Mouse (Mus musculus) cerebellum, adult 8-10 months (tissue): ENCODE measurements around the gene Helz.

Experiments used
- DNase-seq: peaks from one replicate; pipeline ENCODE4 v3.0.0; 2022

The Helz gene

DNA sequence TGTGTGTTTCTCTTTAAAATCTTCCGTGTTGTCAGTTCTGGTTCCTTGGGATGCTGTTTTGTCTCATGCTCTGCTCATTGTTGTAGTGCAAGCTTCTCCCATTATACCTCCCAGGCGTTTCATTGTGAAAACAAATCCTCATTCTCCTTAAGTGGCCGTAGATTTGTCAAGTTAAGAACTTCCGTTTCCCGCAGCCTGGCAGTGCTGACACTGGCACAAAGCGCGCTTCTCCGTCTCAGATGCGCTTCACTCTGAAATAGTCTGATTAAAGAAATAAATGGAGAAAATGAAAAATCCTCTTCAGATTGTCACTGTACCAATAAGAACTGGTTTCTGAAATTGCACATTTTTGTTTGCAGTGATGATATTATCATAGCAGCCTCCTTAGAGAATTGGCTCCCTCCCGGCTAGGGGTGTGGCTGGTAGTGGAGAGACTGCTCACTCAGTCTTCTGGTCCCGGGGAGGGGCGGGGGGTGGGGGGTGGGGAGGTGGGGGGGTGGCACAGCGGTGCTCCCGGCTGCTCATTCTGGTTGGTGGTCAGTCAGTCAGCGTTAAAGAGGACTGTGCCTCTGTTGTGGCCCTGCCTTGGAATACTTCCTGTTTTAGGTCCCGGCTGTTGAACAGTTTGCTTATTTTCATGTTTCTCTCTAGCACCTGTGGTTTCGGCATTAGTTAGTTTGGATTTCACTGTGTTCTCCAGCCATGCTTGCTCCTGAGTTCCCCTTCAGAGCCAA, 128.6 kb downstream of the Helz start:
- DNase-seq = no peak

DNA sequence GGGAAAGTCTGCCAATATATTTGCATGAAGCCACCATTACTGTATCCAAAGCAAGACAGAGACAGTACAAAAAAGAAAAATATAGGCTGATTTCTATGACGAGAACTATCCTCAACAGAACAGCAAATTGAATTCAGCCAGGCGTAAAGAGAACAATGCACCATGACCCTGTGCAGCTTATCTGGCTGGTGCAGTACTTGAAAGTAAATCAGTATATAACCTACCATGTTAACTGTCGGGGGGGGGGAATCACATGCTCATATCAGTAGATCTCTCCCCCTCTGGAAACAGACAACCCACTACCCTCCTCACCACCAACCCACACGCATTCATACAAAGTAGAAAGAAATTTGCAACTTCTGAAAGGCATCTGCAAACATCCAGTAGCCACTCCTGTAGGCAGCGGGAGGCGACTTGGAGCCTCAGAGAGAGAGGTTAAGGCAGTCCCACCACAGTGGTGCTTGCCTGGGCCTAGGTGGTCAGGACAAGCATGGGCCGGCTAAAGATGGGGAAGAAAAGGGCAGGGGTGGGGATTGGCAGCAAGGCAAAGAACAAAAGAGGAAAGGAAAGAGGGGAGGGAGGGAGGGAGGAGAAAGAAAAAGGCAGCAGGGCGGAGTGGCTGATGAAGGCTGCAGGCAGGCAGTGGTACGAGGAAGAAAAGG, 135.1 kb downstream of the Helz start:
- no peak for DNase-seq

DNA sequence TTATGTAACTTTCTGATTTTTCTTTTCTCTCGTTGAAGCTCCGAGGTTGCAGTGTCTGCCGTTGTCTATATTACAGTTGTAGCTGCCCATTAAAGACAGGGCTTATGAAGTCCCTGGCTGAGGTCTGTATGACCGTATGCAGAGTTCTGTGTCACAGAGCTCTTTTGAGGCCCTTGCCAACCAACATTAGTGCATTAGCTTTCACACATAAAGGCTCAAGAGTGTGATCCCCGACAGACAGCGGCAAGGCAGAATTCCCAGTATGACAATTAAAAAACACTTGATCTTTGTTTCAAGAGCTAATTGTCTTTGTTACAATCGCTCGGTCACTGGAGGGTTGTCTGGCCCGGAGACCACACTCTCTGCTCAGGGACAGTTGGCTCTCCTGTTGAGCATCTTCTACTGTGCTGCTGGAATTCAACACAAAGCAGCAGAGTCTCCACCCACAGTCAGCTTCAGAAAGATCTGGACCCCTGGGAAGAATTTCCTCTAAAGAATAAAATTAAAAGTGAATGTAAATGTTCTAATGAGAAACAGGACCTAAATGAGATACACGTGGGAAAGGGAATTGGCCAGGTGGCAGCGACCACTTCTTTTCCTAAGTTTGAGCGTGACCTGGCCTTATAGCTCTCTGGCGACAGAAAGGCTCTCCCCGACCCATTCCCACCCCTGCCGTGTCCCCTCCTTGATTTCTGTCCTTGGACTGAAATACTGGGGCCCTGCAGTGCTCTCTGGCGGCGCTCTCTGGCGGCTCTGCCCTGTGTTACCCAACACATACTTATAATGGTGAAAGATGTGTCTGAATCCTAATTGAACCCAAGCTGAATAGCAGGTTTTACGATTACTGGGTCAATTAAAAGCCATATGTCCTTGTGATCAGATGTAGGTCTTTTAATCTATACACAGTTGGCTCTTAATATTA, 136.1 kb downstream of the Helz start:
- DNase-seq = no peak

DNA sequence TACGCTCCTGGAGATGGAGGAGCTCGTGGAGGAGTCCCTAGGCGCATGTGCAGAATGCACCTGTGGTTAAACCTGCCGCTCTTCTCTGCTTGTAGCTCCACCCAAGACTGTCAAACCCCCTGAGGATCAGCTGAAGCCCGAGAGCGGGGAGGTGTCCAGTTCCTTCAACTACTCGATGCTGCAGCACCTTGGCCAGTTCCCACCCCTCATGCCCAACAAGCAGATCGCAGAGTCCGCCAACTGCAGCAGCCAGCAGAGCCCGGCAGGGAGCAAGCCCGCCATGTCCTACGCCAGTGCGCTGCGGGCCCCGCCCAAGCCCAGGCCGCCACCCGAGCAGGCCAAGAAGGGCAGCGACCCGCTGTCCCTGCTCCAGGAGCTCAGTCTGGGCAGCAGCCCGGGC, 138.6 kb downstream of the Helz start:
- DNase-seq = no peak

DNA sequence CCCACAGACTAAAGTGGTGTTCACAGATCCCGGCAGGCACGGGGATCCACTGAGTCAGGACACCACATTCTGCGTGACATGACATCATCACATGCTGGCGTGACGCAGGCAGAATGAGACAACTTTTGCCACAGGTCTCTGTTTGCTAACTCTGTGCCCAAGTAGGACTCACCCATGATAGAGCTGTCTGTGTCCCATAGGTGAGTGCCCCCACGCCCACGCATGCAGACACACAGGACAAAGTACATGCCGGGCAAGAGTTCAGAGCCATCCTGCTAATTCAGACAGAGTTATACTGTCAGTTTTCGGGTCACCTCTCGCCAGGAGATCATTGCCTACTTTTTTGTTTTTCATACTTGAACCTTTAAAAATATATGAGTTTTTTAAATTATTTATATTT, 140.8 kb downstream of the Helz start:
- no peak for DNase-seq

DNA sequence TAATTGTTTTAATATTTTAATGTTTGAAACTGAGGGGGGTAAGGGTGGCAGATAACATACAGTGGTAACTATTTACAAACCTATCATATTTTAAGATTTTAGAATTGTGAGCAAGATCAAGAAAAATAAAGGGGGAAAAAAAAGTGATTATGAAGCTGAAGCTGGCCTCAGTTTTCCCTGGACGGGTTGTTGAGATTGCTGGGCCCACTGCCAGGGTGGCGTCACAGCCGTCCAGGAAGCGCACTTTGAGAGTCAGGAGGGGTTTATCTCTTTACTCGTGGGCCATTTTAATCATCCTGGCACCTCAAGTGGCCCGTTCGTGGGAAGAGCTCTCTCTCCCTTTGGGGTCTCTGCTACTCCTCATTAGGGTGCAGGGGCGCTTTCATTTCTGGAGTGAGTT, 143.8 kb downstream of the Helz start:
- no peak for DNase-seq

DNA sequence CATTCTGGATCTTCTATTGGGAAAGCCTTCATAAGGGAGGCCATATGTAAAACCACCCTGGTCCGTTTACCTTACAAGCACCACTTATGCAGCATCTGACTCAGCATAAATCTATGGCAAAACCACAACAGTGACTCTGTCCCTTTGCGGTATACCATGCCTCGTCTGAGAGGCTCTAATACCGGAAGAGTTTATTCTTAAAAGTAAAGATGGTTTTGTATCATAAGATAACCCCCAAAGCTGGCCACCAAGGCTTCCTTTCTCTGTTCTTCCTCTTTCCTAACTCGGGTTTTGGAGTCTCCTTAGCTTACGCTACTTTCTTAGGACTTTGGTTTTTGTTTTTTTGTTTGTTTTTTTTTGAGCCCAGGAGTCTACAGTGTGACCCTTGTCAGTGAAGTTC, 145.6 kb downstream of the Helz start:
- no peak for DNase-seq

DNA sequence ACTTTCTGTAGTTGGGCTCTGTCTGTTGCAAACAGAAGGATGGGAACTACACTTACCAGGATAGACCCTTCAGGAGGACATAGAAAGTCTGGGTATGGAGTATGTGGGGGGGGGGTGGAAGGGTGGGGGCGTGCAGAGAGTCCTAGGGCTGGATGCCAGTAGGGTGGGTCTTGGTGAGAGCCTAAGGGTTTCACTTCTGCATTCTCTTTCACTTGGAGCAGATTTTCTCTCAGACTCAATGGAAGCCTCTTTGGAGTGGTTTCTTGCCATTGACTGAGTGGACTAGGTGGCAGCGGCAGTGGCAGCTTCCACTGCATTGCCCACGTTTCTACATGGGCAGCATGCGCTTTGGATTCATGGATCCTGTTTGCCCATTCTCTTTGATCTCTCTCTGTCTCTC, 152.2 kb downstream of the Helz start:
- no peak for DNase-seq

DNA sequence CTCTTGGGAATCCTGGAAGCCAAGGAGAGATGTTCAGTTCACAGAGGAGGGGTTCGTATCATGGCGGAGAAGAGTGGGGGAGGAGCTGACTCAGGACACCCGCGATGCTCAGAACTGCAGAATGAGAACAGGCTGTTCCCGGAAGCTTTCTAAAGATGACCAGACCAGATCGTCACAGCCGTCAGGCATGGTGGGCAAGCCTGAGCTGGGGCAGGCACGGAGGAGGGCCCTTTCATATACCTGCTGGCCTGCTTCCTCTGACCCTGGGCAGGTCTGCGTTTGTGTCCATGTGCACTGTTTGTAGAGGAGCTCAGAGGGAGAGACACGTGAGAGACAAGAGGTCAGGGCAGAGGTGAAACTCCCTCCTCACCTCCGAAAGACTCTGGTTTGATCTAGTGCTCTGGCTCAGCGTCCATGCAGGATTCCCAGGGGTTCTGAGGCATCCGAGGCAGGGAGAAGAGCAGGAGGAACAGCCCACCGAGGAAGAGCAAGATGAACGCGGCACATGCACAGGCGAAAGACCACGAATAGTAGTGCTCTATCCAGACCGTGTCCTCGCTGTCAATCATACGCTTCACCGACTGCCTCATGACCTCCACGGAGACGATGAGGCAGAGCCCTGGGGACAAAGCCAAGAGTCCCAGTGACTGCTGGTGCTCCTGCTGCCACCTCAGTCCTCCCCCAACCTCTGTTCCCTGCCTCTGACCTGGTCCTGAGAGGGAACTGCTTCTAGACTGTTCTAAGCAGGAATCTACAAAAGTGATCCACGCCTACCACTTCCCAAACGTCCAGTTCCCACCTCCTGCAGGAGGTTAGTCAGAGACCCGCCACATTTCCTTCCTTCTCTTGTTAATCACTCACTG, 155.8 kb downstream of the Helz start:
- no peak for DNase-seq

DNA sequence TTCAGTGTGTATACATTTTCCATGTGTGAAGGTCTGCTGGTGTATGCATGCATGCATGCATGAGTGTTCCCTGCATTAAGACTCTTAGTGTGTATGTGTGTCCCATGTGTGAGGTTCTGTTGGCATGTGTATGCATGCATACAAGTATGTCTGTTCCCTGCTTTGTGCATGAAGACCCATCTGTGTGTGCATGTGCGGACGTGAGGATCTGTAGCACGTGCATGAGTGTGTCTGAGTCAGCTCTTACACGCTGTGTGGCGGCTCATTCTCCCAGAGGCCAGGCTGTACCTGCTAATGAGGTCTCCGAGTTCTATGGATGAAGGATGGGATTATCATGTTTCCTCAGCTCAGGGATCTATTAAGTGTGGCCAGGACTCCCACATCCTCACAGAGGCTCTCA, 157.3 kb downstream of the Helz start:
- no peak for DNase-seq

DNA sequence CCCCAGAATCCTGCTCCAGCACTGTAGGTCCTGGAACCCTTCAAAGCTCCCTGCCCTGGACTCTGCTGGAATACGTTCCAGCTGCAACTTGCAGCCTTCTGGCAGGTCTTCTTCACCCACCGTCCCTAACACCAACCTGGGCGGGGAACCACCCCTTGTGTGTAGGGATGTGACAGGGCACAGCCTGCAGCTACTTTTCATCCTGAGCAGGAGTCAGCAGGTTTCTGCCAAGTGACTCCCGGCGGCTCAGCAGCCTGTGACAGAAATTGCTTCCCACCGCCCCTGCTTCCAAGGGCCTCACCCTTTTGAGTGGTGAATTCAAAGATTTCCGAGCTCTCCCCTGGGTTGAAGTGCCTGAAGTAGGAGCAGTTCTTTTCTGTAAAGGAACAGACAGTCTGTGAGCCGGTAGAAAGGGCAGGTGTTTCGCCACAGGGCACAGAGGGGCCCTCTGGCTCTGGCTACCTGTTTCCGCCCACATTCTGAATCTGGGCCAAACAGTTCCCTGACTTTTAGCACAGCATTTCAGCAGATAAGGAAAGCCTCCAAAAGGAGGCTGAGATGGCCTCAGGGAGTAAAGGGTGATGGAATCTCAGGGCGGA, 157.8 kb downstream of the Helz start:
- peak; percentile 47 for DNase-seq

DNA sequence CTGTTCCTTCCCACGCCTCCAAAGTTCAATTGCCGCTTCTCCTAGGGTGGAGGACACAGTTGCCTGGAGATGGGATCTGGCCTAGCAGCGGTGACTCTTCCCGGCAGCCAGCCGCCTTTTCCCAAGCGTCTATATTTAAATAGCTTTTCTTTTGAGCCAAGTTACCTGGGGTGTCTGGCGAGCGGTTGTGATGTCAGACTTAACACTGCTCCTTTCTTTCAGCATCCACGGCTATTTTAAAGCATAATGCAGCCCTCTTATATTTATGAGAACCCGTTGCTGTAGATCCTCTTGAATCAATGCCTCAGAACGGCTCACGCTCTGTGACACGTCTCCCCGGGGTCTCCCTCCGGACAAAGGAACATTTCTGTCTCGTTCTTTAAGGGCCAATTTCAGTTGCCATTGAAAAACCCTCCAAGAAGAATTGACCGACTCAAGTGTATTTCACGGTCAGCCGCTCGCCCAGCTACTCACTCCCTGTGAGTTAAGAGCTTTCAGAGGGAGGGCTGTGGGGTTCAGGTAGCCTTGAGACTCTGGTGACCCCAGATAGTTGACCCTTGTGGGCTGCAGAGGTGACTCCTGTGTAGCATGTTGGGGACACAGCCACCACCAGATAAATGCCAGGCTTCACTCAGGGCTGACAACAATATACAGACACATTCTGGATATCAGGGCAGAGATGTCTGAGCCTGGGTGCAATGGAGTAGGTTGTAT, 160.3 kb downstream of the Helz start:
- no peak for DNase-seq

DNA sequence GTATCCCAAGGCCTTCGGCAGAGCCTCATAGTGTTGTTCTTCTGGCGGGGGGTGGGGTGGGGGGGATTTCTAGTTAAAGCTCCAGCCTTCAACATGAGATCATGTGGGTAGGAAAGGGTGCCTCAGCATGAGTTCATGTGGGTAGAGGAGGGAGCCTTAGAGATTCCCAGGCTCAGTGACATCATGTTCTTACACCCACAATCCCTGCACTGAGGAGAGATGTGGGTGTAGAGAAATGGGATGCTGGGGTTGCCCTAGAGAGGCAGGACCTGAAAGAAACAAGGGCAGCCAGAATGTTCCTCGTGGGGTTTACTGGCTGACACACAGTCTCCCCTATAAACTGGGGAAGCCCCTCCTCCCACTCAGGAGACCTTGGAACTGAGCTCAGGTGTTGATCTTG, 162.6 kb downstream of the Helz start:
- no peak for DNase-seq

DNA sequence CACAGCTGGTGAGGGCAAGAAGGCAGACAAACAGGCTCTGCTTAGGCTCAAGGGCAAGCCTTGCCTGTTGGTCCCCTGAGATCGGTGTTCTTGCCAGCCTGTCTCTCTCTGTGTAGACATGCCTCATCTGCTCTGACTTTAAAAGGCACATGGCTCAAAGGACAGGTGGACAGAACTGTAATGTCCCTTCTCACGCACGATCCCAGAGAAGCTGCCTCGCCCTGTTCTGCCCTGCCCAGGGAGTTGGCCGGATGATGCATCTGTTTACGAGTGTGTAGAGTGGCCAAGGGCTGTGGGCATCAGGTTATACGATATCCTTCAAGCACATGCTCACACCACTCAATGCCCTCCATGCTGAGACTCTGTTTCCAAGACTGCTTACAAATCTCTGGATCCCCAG, 166.6 kb downstream of the Helz start:
- no peak for DNase-seq

DNA sequence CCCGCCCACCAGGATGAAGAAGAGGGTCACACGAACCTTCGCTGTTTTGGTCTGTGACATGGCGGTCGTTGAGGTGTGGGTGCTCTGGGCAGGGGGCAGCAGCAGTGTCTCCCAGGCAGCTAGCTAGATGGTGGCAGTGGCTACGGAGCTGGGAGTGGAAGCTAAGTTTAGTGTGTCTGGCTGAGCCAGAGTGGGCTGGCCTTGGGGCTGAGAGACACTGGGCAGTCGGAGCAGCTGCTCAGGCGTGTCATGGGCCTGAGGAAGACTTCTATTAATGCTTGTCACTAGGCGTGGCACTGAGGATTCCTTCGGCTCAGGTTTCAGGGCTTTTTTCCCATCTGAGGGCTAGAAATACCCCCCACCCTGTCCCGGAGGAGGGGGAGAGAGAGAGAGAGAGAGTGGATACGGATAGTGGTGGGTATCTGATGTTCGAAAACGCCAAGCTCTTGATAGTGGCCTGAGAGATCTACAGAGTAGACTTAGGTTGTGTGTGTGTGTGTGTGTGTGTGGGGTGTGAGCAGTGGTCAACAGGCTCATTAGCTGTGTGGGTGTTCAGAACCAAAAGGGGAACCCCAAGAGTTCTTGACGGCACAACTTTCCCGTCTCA, 168.7 kb downstream of the Helz start, which contains the start of gene Cacng1:
Gene Cacng1 (minus strand): TSS at position 191 of the 607 bp plus-strand sequence.
- DNase-seq = no peak

DNA sequence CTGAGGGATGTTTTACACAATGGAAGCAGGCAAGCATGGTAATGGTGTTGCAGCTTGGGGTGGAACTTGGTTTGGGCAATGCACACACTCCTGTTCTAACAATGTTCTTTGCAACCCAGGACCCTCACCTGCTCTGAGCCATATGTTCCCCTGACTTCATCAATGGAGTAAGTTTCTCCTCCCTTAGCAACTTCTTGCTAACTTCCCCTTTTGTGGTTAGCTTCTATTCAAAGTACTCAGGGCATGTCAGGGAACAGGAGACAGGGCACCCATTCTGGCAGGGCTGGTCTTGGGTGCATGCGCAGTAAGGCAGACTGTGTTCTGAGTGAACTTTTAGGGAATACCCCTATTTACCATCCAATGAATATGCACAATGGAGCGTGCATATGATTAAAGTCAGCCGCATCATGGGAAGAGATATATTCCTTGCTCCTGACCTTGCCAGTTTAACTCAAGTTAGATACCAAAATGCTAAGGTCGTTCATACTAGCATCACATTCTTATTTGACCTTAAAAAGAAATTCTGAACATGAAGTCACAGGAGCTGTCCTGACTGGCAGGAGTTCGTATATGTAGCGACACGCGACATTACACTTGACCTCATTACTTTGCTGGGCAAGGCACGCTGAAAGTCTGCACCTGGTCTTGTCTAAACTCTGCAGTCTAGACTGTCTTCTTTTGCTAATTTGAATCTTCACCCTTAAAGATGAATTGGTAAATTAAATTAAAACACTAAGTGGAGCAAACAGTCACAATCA, 172.7 kb downstream of the Helz start:
- no peak for DNase-seq

DNA sequence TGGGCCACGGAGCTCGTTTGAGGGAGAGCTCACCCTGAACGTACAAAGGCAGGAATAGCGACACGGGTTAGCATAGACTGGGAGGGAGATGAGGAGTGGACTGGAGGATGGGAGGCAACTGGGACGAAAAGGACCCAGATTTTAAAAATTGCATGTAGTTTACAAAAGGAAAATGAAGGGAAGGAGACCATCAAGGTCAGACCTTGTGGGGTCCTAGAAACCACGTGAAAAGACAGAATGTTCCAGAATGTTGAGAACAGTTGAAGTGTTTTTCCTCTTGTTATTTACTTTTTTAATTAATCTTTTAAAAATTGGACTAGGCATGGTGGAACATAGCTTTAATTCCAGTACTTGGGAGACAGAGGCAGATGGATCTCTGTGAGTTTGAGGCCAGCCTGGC, 173.3 kb downstream of the Helz start:
- no peak for DNase-seq

DNA sequence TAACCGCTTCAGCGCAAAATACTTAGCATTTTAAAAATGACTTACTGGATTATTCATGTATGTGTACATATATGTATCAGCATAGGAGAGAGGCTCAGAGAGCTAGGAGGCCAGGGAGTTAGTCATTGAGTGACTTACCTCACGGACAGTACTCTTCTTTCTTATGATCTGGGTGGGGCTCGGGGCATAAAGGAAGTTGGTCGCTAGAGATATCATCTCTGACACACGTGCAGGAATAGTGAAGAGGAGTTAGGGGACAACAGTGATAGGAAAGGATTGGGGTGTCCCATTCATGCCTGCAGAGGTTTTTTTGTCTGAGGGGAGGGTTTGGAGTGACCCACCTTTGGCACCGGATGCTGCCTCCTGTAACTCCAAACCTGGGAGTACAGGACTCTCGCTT, 176.9 kb downstream of the Helz start:
- DNase-seq = no peak

DNA sequence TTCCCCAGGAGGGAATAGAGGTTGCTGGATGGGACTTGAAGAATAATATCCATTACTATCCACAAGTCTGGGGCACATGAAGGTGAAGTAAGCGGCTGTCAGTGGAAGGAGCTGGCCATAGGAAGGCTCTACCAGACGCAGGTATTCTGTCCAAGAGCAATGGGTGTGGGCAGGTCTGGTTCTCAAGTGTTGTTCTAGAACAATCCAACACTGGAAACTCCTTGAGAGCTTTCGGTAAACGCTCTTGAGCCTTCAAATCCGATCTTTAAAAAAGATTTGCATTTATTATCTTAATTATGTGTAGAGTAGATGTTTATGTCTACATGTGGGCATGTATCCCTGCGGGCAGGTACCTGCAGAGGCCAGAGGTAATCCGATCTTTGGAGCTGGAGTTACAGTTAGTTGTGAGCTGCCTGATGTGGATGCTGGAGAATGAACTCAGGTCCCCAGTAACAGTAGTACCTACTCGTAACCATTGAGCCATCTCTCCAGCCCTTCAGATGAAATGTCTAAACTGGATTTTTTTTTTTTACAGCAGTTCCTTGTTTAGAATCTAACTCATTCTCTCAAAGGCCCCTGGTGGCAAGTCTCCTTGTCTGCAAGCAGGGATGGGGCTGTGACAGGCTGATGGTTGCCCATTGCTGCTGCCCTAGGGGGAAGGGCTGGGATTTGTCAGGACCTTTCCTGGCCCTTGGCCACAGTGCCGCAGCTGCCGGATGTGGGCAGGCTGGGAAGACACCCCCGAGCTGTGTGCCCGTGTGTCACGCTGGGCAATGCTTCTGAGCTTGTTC, 180.5 kb downstream of the Helz start:
- no peak for DNase-seq

DNA sequence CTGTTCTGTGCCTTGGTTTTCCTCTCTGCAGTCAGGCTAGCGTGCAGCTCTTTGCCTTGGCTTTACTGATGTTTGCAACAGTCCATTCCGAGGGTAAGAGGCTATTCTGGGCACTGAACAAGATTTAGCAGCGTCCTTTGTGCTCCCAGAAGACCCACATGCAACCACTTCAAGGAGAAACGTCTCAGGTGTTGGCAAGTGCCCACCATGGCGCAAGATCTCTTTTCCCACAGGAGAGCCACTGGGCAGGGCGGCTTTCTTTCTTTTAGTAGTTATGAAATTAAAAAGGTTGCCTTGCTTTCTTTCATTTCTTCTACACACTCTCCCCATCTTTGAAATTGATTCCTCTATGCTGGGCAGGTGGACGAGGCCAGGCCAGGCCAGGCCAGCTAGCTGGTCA, 181.4 kb downstream of the Helz start:
- no peak for DNase-seq
